Mouse (Mus musculus): Measurements from ENCODE around the gene Eef2kmt.

DNA sequence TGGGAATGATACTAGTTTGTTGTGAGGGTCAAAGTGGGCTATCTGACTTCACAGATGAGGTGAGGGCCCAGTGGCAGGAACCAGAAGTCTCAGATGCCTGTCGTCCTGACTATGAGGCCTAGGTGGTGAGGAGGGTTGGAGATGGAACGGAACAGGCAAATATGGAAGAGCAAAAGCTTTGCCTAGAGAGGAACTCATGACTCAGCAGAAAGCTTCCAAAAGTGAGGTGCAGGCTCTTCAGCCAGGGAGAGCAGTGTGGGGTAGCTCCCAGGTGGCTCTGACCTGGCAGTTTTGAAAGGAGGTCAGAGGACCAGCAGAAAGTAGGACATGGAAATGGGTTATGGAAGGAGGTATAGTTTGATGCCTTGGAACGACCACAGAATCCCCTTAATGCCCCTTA is 4.9 kb downstream of the Eef2kmt start:
- TF ChIP-seq CTCF (IDR thresholded peaks at IDR 0.05; ENCODE audit: low read depth, low read length) (no peak), POLR2A (IDR thresholded peaks at IDR 0.05; ENCODE audit: extremely low read depth, insufficient read depth, low read length) (no peak)

Data from liver, adult 2 months (tissue).